Mouse (Mus musculus) E14TG2a.4 (cell line): ENCODE results near the gene Bdkrb1.

Source experiments
- H3K27me3 ChIP-seq: 2 replicates; pipeline ENCODE4 v1.6.1; 2014; ENCODE audit warnings: low read length, control low read depth; ENCODE audit not compliant: insufficient read depth
- H3K36me3 ChIP-seq: 2 replicates; pipeline ENCODE4 v1.6.1; 2014; ENCODE audit warnings: low read length, control low read depth; ENCODE audit not compliant: insufficient read depth
- H3K4me1 ChIP-seq: replicated peaks from 2 replicates; pipeline ENCODE4 v1.6.1; 2014; ENCODE audit warnings: low read depth, low read length, control low read depth
- H3K4me3 ChIP-seq: replicated peaks from 2 replicates; pipeline ENCODE4 v1.5.1; 2014; ENCODE audit warnings: mild to moderate bottlenecking, low read length
- H3K9me3 ChIP-seq: 2 replicates; pipeline ENCODE4 v1.6.1; 2014; ENCODE audit warnings: low read length, control low read depth
- CTCF ChIP-seq: conservative IDR thresholded peaks from 2 replicates; pipeline ENCODE4 v1.5.1; 2014; ENCODE audit warnings: low read length
- NANOG ChIP-seq: IDR thresholded peaks from 2 replicates; pipeline ENCODE4 v1.6.1; 2014; ENCODE audit warnings: borderline replicate concordance, low read length, mixed read lengths
- POU5F1 ChIP-seq: IDR thresholded peaks from 2 replicates; pipeline ENCODE4 v1.6.1; 2014; ENCODE audit warnings: low read length, borderline replicate concordance

Gene Bdkrb1

GRCm38 (mm10) chr12:105584851-105585250 is 18.0 kb upstream of the Bdkrb1 start:
- Histone ChIP-seq H3K9me3 (no peaks in the 10 kb centered on the region), H3K4me3 (peak overlapping the region; percentile 43; the same call in 1 of the 2 replicates), H3K36me3 (no peaks in the 10 kb centered on the region), H3K4me1 (peaks cover 64% of the 10 kb centered on the region), H3K27me3 (peaks cover 22% of the 10 kb centered on the region)
- TF ChIP-seq CTCF (peak; percentile 78), POU5F1 (no peak), NANOG (no peak)

GRCm38 (mm10) chr12:105587526-105587925 is 15.4 kb upstream of the Bdkrb1 start:
- no peaks in the 10 kb centered on the region for H3K9me3 ChIP-seq
- H3K4me1 ChIP-seq, result peaks cover 54% of the 10 kb centered on the region
- H3K4me3 ChIP-seq, result no peak overlapping the region
- peaks cover 29% of the 10 kb centered on the region for H3K27me3 ChIP-seq
- no peak for TF ChIP-seq POU5F1
- no peak for TF ChIP-seq NANOG
- no peaks in the 10 kb centered on the region for H3K36me3 ChIP-seq

GRCm38 (mm10) chr12:105590786-105591185 is 12.1 kb upstream of the Bdkrb1 start:
- Histone ChIP-seq H3K36me3 (no peaks in the 10 kb centered on the region), H3K4me1 (peaks cover 46% of the 10 kb centered on the region), H3K27me3 (peaks cover 29% of the 10 kb centered on the region), H3K9me3 (no peaks in the 10 kb centered on the region), H3K4me3 (no peak overlapping the region)
- no peak for TF ChIP-seq NANOG
- TF ChIP-seq POU5F1, result no peak
- no peak for TF ChIP-seq CTCF

GRCm38 (mm10) chr12:105592361-105592761 is 10.5 kb upstream of the Bdkrb1 start:
- peaks cover 44% of the 10 kb centered on the region for H3K4me1 ChIP-seq
- no peak for TF ChIP-seq CTCF
- TF ChIP-seq POU5F1, result no peak
- TF ChIP-seq NANOG, result no peak
- no peaks in the 10 kb centered on the region for H3K36me3 ChIP-seq
- H3K4me3 ChIP-seq, result peak overlapping the region; percentile 58
- H3K9me3 ChIP-seq, result no peaks in the 10 kb centered on the region
- peaks cover 20% of the 10 kb centered on the region for H3K27me3 ChIP-seq

- H3K9me3 ChIP-seq, result peaks cover 5% of the 10 kb centered on the region; the same call in 1 of the 2 replicates
- no peaks in the 10 kb centered on the region for H3K36me3 ChIP-seq
- peaks cover 20% of the 10 kb centered on the region for H3K27me3 ChIP-seq
- 0 out of 2 replicates have a peak overlapping the region, but pooled peaks have one; percentile 4 for H3K4me3 ChIP-seq
- TF ChIP-seq NANOG, result no peak
- TF ChIP-seq CTCF, result no peak
- TF ChIP-seq POU5F1, result no peak
- H3K4me1 ChIP-seq, result peaks cover 42% of the 10 kb centered on the region
These were observed 9.4 kb upstream of the Bdkrb1 start for GRCm38 (mm10) chr12:105593471-105593870.

DNA sequence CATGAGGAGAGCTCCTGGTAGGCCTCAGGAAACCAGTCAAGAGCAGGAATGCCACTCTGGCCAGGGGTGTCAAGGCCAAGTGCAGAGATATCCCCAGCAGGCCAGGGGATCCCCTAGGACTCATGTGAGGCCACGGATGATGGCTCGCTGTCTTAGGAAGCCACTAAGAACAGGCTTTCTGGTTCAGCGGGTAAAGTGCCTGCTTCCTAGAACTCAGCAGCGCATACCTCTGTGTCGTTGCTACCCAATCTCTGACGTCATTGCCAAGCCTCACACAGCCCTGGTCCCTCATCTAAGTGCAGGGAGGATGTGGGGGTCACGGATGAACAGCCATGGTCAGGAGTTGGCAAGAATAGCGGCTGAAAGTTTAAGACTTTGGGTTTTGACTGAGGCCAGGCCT is 5.8 kb upstream of the Bdkrb1 start:
- H3K36me3 ChIP-seq, result no peaks in the 10 kb centered on the region
- peaks cover 51% of the 10 kb centered on the region for H3K4me1 ChIP-seq
- TF ChIP-seq CTCF (no peak), NANOG (no peak), POU5F1 (no peak)
- no peak overlapping the region for H3K4me3 ChIP-seq
- peaks cover 5% of the 10 kb centered on the region; the same call in 1 of the 2 replicates for H3K9me3 ChIP-seq
- peaks cover 8% of the 10 kb centered on the region; the same call in 1 of the 2 replicates for H3K27me3 ChIP-seq

GRCm38 (mm10) chr12:105598503-105598902 is 4.4 kb upstream of the Bdkrb1 start:
- Histone ChIP-seq H3K9me3 (peaks cover 5% of the 10 kb centered on the region; the same call in 1 of the 2 replicates), H3K4me3 (no peak overlapping the region), H3K36me3 (no peaks in the 10 kb centered on the region), H3K4me1 (peaks cover 37% of the 10 kb centered on the region), H3K27me3 (no peaks in the 10 kb centered on the region; the same call in 1 of the 2 replicates)
- no peak for TF ChIP-seq POU5F1
- no peak for TF ChIP-seq NANOG
- no peak for TF ChIP-seq CTCF

GRCm38 (mm10) chr12:105599098-105599497 is 3.8 kb upstream of the Bdkrb1 start:
- Histone ChIP-seq H3K9me3 (peaks cover 5% of the 10 kb centered on the region; the same call in 1 of the 2 replicates), H3K27me3 (no peaks in the 10 kb centered on the region; the same call in 1 of the 2 replicates), H3K4me3 (no peak overlapping the region), H3K4me1 (peaks cover 31% of the 10 kb centered on the region), H3K36me3 (no peaks in the 10 kb centered on the region)
- no peak for TF ChIP-seq CTCF
- TF ChIP-seq NANOG, result no peak
- TF ChIP-seq POU5F1, result no peak

- Histone ChIP-seq H3K4me1 (peaks cover 26% of the 10 kb centered on the region), H3K27me3 (peaks cover 4% of the 10 kb centered on the region; the same call in 1 of the 2 replicates), H3K36me3 (no peaks in the 10 kb centered on the region), H3K4me3 (no peak overlapping the region), H3K9me3 (peaks cover 5% of the 10 kb centered on the region; the same call in 1 of the 2 replicates)
- TF ChIP-seq CTCF (no peak), NANOG (no peak), POU5F1 (no peak)
These were observed 1.3 kb upstream of the Bdkrb1 start for GRCm38 (mm10) chr12:105601586-105601985.
